Mouse (Mus musculus) ES-Bruce4 (cell line): ENCODE measurements around the gene Ovca2.

Experiments used
- CTCF ChIP-seq: IDR thresholded peaks from one replicate; pipeline ENCODE4 v1.8.1; 2011; ENCODE audit warnings: low read depth, low read length
- POLR2A ChIP-seq: IDR thresholded peaks from one replicate; pipeline ENCODE4 v1.8.1; 2011; ENCODE audit warnings: low read length; ENCODE audit not compliant: insufficient read depth

- no peak for TF ChIP-seq CTCF
- no peak for TF ChIP-seq POLR2A
Observed at GRCm38 (mm10) chr11:75129481-75129880, 49.2 kb downstream of the Ovca2 start.
